Mouse (Mus musculus): ENCODE results near the gene Ptprq. TPM values are rescaled to one million over a fixed set of nuclear protein-coding genes. Genes with fewer than 3 reads are reported as not detected.

Gene Ptprq
- polyA plus RNA-seq, 1 experiment from 2014 or later, result 0.07 TPM

DNA sequence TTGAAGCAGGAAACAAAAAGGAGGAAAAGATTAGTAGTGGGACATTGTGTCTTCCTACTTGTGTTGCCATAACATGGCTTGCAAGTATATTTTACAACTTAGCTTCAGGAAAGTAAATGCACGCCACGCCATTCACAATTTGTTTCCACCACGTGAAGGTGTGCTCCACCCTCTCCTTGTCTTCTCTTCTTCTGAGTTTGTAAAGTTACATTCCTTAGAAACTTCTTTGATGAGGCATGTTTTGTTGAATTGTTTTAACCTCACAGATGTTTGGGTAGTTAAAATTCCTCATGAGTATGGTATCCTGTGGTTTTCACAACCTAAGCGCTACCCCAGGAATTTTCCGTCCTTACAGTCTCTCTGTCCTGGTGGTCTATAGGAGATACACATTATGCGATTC, 118.5 kb downstream of the Ptprq start:
- H3K27me3 ChIP-seq (ENCODE audit: control insufficient read depth, insufficient read depth, low read length), result no peaks in the 10 kb centered on the region
- WGBS (ENCODE audit: insufficient replicate concordance), result 87% methylated on average over 6 of the region's 6 CpGs
- no peak overlapping the region for H3K4me2 ChIP-seq
- H3K9me3 ChIP-seq (replicated peaks; ENCODE audit: control insufficient read depth, low read length), result no peaks in the 10 kb centered on the region
- no peak overlapping the region for H3K9ac ChIP-seq (ENCODE audit: low read depth, low read length)
- H3K4me3 ChIP-seq (ENCODE audit: low read depth, low read length), result no peak overlapping the region
- H3K36me3 ChIP-seq (ENCODE audit: control insufficient read depth, insufficient read depth, low read length), result no peaks in the 10 kb centered on the region
- no peak for ATAC-seq (replicated peaks; ENCODE audit: insufficient number of reproducible peaks, low FRiP score, low TSS enrichment)
- no peaks in the 10 kb centered on the region for H3K4me1 ChIP-seq (ENCODE audit: control insufficient read depth, insufficient read depth, low read length)
- no peak overlapping the region for H3K27ac ChIP-seq (ENCODE audit: low read depth, low read length)

DNA sequence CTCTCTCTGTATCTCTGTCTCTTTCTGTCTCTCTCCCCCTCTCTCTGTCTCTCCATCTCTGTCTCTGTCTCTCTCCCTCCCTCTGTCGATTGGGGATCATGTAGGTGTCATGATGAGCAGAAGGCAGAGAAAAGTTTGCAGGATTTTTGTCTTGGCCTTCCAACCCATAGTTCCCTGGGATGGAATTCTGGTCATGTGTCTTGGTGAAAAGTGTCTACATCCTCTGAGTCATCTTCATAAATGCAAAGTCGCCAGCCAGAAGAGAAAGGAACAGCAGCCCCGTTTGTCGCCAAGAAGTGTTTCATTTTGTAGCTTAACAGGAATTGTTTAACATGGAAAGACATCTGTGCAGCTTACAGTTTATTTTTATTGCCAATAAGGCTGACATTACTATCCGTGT, 136.5 kb downstream of the Ptprq start:
- Histone ChIP-seq H3K4me1 (ENCODE audit: control insufficient read depth, insufficient read depth, low read length) (no peaks in the 10 kb centered on the region), H3K4me2 (no peak overlapping the region), H3K4me3 (ENCODE audit: low read depth, low read length) (no peak overlapping the region), H3K36me3 (ENCODE audit: control insufficient read depth, insufficient read depth, low read length) (no peaks in the 10 kb centered on the region), H3K9ac (ENCODE audit: low read depth, low read length) (no peak overlapping the region), H3K9me3 (replicated peaks; ENCODE audit: control insufficient read depth, low read length) (no peaks in the 10 kb centered on the region), H3K27ac (ENCODE audit: low read depth, low read length) (no peak overlapping the region), H3K27me3 (ENCODE audit: control insufficient read depth, insufficient read depth, low read length) (no peaks in the 10 kb centered on the region)
- no peak for ATAC-seq (replicated peaks; ENCODE audit: insufficient number of reproducible peaks, low FRiP score, low TSS enrichment)
- WGBS (ENCODE audit: insufficient replicate concordance), result 77% methylated on average over 5 of the region's 5 CpGs

DNA sequence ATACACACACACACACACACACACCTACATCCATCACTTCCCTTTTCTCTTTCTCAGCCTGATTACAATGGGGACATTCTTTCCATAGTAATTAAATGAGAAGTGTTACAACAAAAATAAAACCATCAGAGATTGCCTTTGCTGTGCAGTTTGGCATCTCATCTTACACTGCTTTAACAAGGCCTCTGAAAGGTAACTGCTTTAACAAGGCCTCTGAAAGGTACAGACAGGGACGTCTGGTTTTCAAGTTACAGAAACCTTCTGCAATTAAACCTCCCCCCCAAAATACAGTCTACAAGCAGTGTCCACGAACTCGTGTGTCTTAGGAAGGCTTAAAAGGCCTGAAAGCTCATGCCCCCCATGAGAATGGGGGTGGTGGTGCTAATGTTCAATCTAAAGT, 150.8 kb downstream of the Ptprq start:
- Histone ChIP-seq H3K27ac (ENCODE audit: low read depth, low read length) (no peak overlapping the region), H3K4me3 (ENCODE audit: low read depth, low read length) (no peak overlapping the region), H3K27me3 (ENCODE audit: control insufficient read depth, insufficient read depth, low read length) (no peaks in the 10 kb centered on the region), H3K36me3 (ENCODE audit: control insufficient read depth, insufficient read depth, low read length) (no peaks in the 10 kb centered on the region), H3K4me1 (ENCODE audit: control insufficient read depth, insufficient read depth, low read length) (no peaks in the 10 kb centered on the region), H3K9me3 (replicated peaks; ENCODE audit: control insufficient read depth, low read length) (no peaks in the 10 kb centered on the region), H3K9ac (ENCODE audit: low read depth, low read length) (no peak overlapping the region), H3K4me2 (no peak overlapping the region)
- 64% methylated on average over 3 of the region's 3 CpGs for WGBS (ENCODE audit: insufficient replicate concordance)
- ATAC-seq (replicated peaks; ENCODE audit: insufficient number of reproducible peaks, low FRiP score, low TSS enrichment), result no peak

DNA sequence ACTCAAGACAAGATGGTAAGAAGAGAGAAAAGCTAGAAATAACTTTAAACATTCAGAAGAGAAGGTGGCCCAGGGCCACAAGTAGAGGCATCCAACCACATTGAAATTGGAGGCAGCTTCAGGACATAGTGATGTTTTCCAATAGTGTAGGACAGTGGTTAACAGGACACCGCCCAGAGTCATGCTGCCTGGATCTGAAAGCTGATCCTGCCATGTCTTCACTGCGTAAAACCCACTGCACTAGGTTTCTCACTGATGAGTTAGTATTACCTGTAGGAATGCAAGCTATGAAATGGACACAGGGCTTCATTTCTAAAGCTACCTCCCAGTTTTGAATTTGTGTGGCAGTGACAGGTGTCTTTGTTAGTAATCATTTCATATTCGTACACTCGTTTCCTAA, 151.6 kb downstream of the Ptprq start:
- Histone ChIP-seq H3K4me3 (ENCODE audit: low read depth, low read length) (no peak overlapping the region), H3K4me1 (ENCODE audit: control insufficient read depth, insufficient read depth, low read length) (no peaks in the 10 kb centered on the region), H3K27ac (ENCODE audit: low read depth, low read length) (no peak overlapping the region), H3K4me2 (no peak overlapping the region), H3K36me3 (ENCODE audit: control insufficient read depth, insufficient read depth, low read length) (no peaks in the 10 kb centered on the region), H3K9me3 (replicated peaks; ENCODE audit: control insufficient read depth, low read length) (no peaks in the 10 kb centered on the region), H3K27me3 (ENCODE audit: control insufficient read depth, insufficient read depth, low read length) (no peaks in the 10 kb centered on the region), H3K9ac (ENCODE audit: low read depth, low read length) (no peak overlapping the region)
- 83% methylated on average over 4 of the region's 4 CpGs for WGBS (ENCODE audit: insufficient replicate concordance)
- no peak for ATAC-seq (replicated peaks; ENCODE audit: insufficient number of reproducible peaks, low FRiP score, low TSS enrichment)

GRCm38 (mm10) chr10:107562875-107563274, 157.0 kb downstream of the Ptprq start:
- H3K36me3 ChIP-seq (ENCODE audit: control insufficient read depth, insufficient read depth, low read length), result no peaks in the 10 kb centered on the region
- H3K9ac ChIP-seq (ENCODE audit: low read depth, low read length), result no peak overlapping the region
- no peak overlapping the region for H3K27ac ChIP-seq (ENCODE audit: low read depth, low read length)
- H3K9me3 ChIP-seq (replicated peaks; ENCODE audit: control insufficient read depth, low read length), result no peaks in the 10 kb centered on the region
- 33% methylated on average over 13 of the region's 13 CpGs for WGBS (ENCODE audit: insufficient replicate concordance)
- H3K4me2 ChIP-seq, result peak overlapping the region; percentile 25
- H3K4me1 ChIP-seq (ENCODE audit: control insufficient read depth, insufficient read depth, low read length), result no peaks in the 10 kb centered on the region
- no peak overlapping the region for H3K4me3 ChIP-seq (ENCODE audit: low read depth, low read length)
- no peaks in the 10 kb centered on the region for H3K27me3 ChIP-seq (ENCODE audit: control insufficient read depth, insufficient read depth, low read length)
- ATAC-seq (replicated peaks; ENCODE audit: insufficient number of reproducible peaks, low FRiP score, low TSS enrichment), result no peak

GRCm38 (mm10) chr10:107560881-107561280, 159.0 kb downstream of the Ptprq start:
- Histone ChIP-seq H3K9ac (ENCODE audit: low read depth, low read length) (no peak overlapping the region), H3K4me3 (ENCODE audit: low read depth, low read length) (no peak overlapping the region), H3K4me1 (ENCODE audit: control insufficient read depth, insufficient read depth, low read length) (no peaks in the 10 kb centered on the region), H3K36me3 (ENCODE audit: control insufficient read depth, insufficient read depth, low read length) (no peaks in the 10 kb centered on the region), H3K4me2 (no peak overlapping the region), H3K27me3 (ENCODE audit: control insufficient read depth, insufficient read depth, low read length) (no peaks in the 10 kb centered on the region), H3K9me3 (replicated peaks; ENCODE audit: control insufficient read depth, low read length) (no peaks in the 10 kb centered on the region), H3K27ac (ENCODE audit: low read depth, low read length) (no peak overlapping the region)
- no peak for ATAC-seq (replicated peaks; ENCODE audit: insufficient number of reproducible peaks, low FRiP score, low TSS enrichment)

- H3K36me3 ChIP-seq (ENCODE audit: control insufficient read depth, insufficient read depth, low read length), result no peaks in the 10 kb centered on the region
- no peak overlapping the region for H3K4me3 ChIP-seq (ENCODE audit: low read depth, low read length)
- no peak overlapping the region for H3K27ac ChIP-seq (ENCODE audit: low read depth, low read length)
- ATAC-seq (replicated peaks; ENCODE audit: insufficient number of reproducible peaks, low FRiP score, low TSS enrichment), result no peak
- H3K27me3 ChIP-seq (ENCODE audit: control insufficient read depth, insufficient read depth, low read length), result no peaks in the 10 kb centered on the region
- WGBS (ENCODE audit: insufficient replicate concordance), result 70% methylated on average over 1 of the region's 1 CpGs
- no peak overlapping the region for H3K4me2 ChIP-seq
- no peaks in the 10 kb centered on the region for H3K4me1 ChIP-seq (ENCODE audit: control insufficient read depth, insufficient read depth, low read length)
- no peak overlapping the region for H3K9ac ChIP-seq (ENCODE audit: low read depth, low read length)
- no peaks in the 10 kb centered on the region for H3K9me3 ChIP-seq (replicated peaks; ENCODE audit: control insufficient read depth, low read length)
Observed at GRCm38 (mm10) chr10:107543026-107543425, 176.8 kb downstream of the Ptprq start.

DNA sequence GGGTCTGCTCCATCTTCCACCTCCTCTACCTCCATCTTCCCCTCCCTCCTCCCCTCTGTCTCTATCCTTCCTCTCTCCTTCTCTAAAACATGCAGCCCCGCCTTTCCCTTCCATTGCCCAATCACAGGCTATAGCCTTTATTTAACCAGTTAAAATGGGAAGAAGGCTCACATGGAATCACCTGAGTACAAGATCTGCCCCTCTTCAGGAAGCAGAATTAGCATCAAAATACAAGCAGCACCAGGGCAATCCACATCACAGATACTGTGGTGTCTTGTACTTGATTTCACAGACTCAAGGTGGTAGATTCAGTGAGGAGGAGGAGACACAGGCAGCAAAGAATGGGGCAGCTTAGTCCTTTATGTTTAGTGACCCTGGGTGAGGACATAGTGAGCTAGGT, 191.1 kb downstream of the Ptprq start:
- Histone ChIP-seq H3K9ac (ENCODE audit: low read depth, low read length) (no peak overlapping the region), H3K4me3 (ENCODE audit: low read depth, low read length) (no peak overlapping the region), H3K9me3 (replicated peaks; ENCODE audit: control insufficient read depth, low read length) (no peaks in the 10 kb centered on the region), H3K4me1 (ENCODE audit: control insufficient read depth, insufficient read depth, low read length) (no peaks in the 10 kb centered on the region), H3K36me3 (ENCODE audit: control insufficient read depth, insufficient read depth, low read length) (no peaks in the 10 kb centered on the region), H3K27ac (ENCODE audit: low read depth, low read length) (no peak overlapping the region), H3K4me2 (no peak overlapping the region), H3K27me3 (ENCODE audit: control insufficient read depth, insufficient read depth, low read length) (no peaks in the 10 kb centered on the region)
- WGBS (ENCODE audit: insufficient replicate concordance), result 52% methylated on average over 1 of the region's 1 CpGs
- ATAC-seq (replicated peaks; ENCODE audit: insufficient number of reproducible peaks, low FRiP score, low TSS enrichment), result no peak

DNA sequence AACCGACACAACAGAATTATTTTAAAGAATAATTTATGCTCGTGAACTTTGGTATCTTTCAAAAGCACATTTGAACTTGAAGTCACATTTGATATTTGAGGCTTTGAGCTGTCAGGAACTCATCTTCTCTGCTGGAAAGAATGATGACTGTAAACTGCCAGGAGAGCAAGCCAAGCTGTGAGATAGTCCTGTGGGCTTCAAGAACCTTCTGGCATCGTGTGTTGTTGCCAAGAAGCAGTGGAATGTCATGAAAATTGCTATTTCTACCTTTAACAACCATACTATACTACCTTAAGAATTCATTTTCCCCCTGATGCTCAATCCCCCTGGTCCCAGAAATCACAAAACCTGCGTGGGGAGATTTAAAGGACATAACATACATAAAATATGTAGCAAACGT, 200.6 kb downstream of the Ptprq start:
- no peak overlapping the region for H3K4me2 ChIP-seq
- WGBS (ENCODE audit: insufficient replicate concordance), result 74% methylated on average over 5 of the region's 5 CpGs
- H3K27ac ChIP-seq (ENCODE audit: low read depth, low read length), result no peak overlapping the region
- H3K4me1 ChIP-seq (ENCODE audit: control insufficient read depth, insufficient read depth, low read length), result no peaks in the 10 kb centered on the region
- no peaks in the 10 kb centered on the region for H3K9me3 ChIP-seq (replicated peaks; ENCODE audit: control insufficient read depth, low read length)
- H3K9ac ChIP-seq (ENCODE audit: low read depth, low read length), result no peak overlapping the region
- H3K4me3 ChIP-seq (ENCODE audit: low read depth, low read length), result no peak overlapping the region
- no peaks in the 10 kb centered on the region for H3K27me3 ChIP-seq (ENCODE audit: control insufficient read depth, insufficient read depth, low read length)
- no peak for ATAC-seq (replicated peaks; ENCODE audit: insufficient number of reproducible peaks, low FRiP score, low TSS enrichment)
- no peaks in the 10 kb centered on the region for H3K36me3 ChIP-seq (ENCODE audit: control insufficient read depth, insufficient read depth, low read length)

All from heart, embryonic 11.5 days (tissue).